Mouse (Mus musculus) forebrain, postnatal 0 days (tissue): ENCODE measurements at regions not wholly inside any gene's neighbourhood (a gene's known extent, or its start where the extent isn't known, plus 50 kb on each side); places are given as distances from the start of the nearest gene placed in this dataset.
A peak's percentile ranks its signal among the peaks of the same experiment; 100 is the strongest.

Experiments
- ATAC-seq: fragments of 200-750 bp; cut with Nextera tagmentation; 2 replicates; pipeline ENCODE4 v1.8.0; 2017; ENCODE audit warnings: mild to moderate bottlenecking, moderate library complexity
- DNase-seq: peaks from one replicate; pipeline ENCODE4 v3.0.0-alpha.2; 2015
- H3K27ac ChIP-seq: fragments of 300-500 bp; sonication (generic); 2 replicates; pipeline ENCODE4 v1.5.1; 2014; ENCODE audit warnings: low read depth, mild to moderate bottlenecking, antibody characterized with exemption, low read length, moderate library complexity, mixed read lengths
- H3K27me3 ChIP-seq: fragments of 300-500 bp; sonication (generic); 2 replicates; pipeline ENCODE4 v1.6.1; 2014; ENCODE audit warnings: mild to moderate bottlenecking, low read length, mixed read lengths; ENCODE audit not compliant: insufficient read depth
- H3K36me3 ChIP-seq: fragments of 300-500 bp; sonication (generic); 2 replicates; pipeline ENCODE4 v1.6.1; 2014; ENCODE audit warnings: mild to moderate bottlenecking, moderate library complexity; ENCODE audit not compliant: insufficient read depth
- H3K4me1 ChIP-seq: fragments of 300-500 bp; sonication (generic); 2 replicates; pipeline ENCODE4 v1.6.1; 2014; ENCODE audit warnings: antibody characterized with exemption; ENCODE audit not compliant: insufficient read depth
- H3K4me2 ChIP-seq: fragments of 300-500 bp; sonication (generic); 2 replicates; pipeline ENCODE4 v1.6.1; 2014; ENCODE audit warnings: low read depth, mild to moderate bottlenecking, moderate library complexity
- H3K4me3 ChIP-seq: fragments of 300-500 bp; sonication (generic); 2 replicates; pipeline ENCODE4 v1.5.1; 2014; ENCODE audit warnings: low read depth, low read length, mixed read lengths
- H3K9ac ChIP-seq: fragments of 300-500 bp; sonication (generic); 2 replicates; pipeline ENCODE4 v1.6.1; 2014; ENCODE audit warnings: mild to moderate bottlenecking
- H3K9me3 ChIP-seq: fragments of 300-500 bp; sonication (generic); 2 replicates; pipeline ENCODE4 v1.6.1; 2016; ENCODE audit warnings: low read length
- CTCF ChIP-seq: sonication (generic); IDR thresholded peaks from 2 replicates; pipeline ENCODE4 v1.5.1; 2016; ENCODE audit warnings: antibody characterized with exemption, control low read depth, low read depth
- WGBS: fragments of 180-500 bp; shearing (Covaris S2); extraction: QIAGEN DNeasy Blood & Tissue Kit; methylation state at CpG from one replicate; pipeline ENCODE4 v1.1.7; 2014; 5-methylcytosine and 5-hydroxymethylcytosine counted together

DNA sequence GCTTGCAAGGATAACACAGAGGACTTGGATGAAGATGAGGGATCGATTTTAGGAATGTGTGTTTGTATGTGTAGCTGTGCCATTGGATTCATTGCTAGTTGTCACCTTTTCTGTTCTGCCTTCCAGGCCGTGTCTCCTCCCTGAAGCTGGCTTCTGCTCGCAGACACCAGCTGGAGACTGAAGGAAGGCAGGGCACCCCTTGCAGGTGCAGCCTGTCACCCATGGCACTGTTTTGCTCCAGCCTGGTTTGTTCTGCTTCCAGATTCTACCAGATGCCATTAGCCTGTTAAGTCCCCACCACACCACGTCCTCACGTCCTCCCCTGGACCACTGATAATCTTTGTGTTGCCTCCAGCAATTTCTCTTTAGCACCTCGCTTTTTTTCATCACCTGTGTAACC lies 286.7 kb downstream of the Cps1 start:
- Histone ChIP-seq H3K27ac (no peak overlapping the region), H3K4me3 (no peak overlapping the region), H3K27me3 (no peaks in the 10 kb centered on the region), H3K36me3 (no peaks in the 10 kb centered on the region), H3K9ac (no peak overlapping the region), H3K4me1 (no peaks in the 10 kb centered on the region), H3K4me2 (no peak overlapping the region), H3K9me3 (no peaks in the 10 kb centered on the region)
- no peak for TF ChIP-seq CTCF
- ATAC-seq: no peak
- DNase-seq: no peak
- WGBS: 73% methylated on average over 6 of the region's 6 CpGs

DNA sequence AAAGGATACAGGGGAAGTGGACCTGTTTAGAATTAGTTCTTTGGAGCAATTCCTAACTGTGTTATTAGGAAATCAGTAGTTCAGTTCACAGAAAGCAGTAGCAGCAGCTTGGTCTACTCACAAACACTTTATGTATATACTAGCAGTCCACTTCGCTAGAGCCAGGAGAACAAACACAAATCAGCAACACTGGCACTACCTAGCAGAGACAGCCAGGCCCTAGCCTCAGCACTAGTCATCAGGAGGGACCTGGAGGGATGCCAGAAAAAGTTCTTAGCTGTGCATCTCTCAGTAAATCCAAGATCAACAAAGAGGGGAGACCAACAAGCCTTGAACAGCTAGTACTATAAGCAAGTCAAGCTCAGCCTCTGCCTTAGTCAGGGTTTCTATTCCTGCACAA lies 294.4 kb downstream of the Cps1 start:
- WGBS: 85% methylated on average over 1 of the region's 1 CpGs
- H3K27ac ChIP-seq: no peak overlapping the region
- H3K9ac ChIP-seq: no peak overlapping the region
- H3K9me3 ChIP-seq: no peaks in the 10 kb centered on the region
- H3K27me3 ChIP-seq: no peaks in the 10 kb centered on the region
- H3K4me3 ChIP-seq: no peak overlapping the region
- no peak for TF ChIP-seq CTCF
- no peak overlapping the region for H3K4me2 ChIP-seq
- DNase-seq (no peak), ATAC-seq (no peak)
- no peaks in the 10 kb centered on the region for H3K4me1 ChIP-seq
- no peaks in the 10 kb centered on the region for H3K36me3 ChIP-seq

GRCm38 (mm10) chr1:67428398-67428797 lies 305.6 kb downstream of the Cps1 start:
- Histone ChIP-seq H3K4me2 (no peak overlapping the region), H3K27ac (no peak overlapping the region), H3K4me3 (no peak overlapping the region), H3K9ac (no peak overlapping the region), H3K36me3 (no peaks in the 10 kb centered on the region), H3K9me3 (no peaks in the 10 kb centered on the region), H3K4me1 (no peaks in the 10 kb centered on the region), H3K27me3 (no peaks in the 10 kb centered on the region)
- ATAC-seq (no peak), DNase-seq (no peak)
- no peak for TF ChIP-seq CTCF
- 43% methylated on average over 3 of the region's 3 CpGs for WGBS

DNA sequence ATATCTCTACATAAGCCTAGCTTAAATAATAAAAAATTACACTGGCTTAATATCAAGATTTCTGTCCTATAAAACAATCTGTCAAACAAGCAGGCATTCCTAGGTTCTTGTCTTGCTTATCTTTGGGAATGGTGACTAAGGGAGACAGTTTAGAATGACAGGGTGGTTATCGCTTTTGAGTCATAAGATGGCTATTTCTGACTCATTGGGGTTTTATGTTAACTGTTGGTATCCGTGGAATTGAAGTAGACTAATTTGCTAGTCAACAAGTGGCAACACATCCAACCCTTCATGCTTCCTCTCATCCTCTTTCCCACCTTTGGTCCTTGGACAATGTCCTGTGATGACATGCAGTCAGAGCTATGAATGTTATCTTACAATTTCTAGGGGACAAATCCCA lies 328.0 kb downstream of the Cps1 start:
- H3K4me1 ChIP-seq: no peaks in the 10 kb centered on the region

DNA sequence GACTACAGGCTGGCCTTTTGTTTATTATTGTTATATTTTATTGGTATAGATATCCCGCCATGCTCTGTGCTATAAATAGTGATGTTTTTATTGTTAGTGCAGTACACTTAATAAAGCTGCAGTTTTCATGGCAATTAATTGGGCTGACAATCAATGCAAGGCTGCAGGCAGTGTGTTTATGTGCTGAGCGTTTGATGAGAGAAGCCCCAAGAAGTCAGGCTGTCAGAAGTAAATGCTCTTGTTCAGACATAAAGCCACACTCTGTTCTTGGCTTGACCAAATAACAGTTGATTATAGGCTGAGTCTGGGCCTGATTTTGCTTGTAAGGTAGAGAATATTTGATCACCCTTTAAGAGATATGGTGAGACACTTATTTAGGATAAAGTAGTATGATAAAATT lies 341.4 kb downstream of the Cps1 start:
- Histone ChIP-seq H3K4me3 (no peak overlapping the region), H3K4me2 (no peak overlapping the region), H3K4me1 (no peaks in the 10 kb centered on the region), H3K9ac (no peak overlapping the region), H3K36me3 (no peaks in the 10 kb centered on the region), H3K9me3 (no peaks in the 10 kb centered on the region), H3K27me3 (no peaks in the 10 kb centered on the region), H3K27ac (no peak overlapping the region)
- WGBS: 22% methylated on average over 2 of the region's 2 CpGs
- ATAC-seq (no peak), DNase-seq (no peak)
- TF ChIP-seq CTCF: no peak

More for the DNA sequence above, 328.0 kb downstream of the Cps1 start:
- Histone ChIP-seq H3K4me3 (no peak overlapping the region), H3K27ac (no peak overlapping the region), H3K9ac (no peak overlapping the region), H3K27me3 (no peaks in the 10 kb centered on the region), H3K36me3 (no peaks in the 10 kb centered on the region), H3K9me3 (no peaks in the 10 kb centered on the region), H3K4me2 (no peak overlapping the region)
- WGBS: 92% methylated on average over 2 of the region's 2 CpGs
- TF ChIP-seq CTCF: no peak
- ATAC-seq (no peak), DNase-seq (no peak)

DNA sequence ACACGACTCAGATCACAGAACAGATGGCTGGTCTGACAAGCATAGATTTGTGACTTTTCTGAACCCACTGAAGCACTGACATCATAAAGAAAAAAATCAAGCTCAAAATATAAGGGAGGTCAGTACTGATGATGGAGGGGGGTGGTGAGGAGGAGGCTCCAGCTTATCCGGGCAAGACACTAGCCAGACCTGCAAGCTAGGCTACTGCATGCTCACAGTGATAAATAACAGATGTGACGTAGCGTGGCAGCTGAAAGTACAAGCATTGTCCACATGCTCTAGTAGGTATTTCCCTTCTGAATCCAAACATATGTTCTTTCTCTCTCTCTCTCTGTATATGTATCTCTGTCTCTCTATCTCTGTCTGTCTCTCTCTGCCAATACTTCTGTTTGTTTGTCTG lies 342.7 kb downstream of the Cps1 start:
- H3K9ac ChIP-seq: no peak overlapping the region
- no peaks in the 10 kb centered on the region for H3K27me3 ChIP-seq
- WGBS: 59% methylated on average over 4 of the region's 4 CpGs
- ATAC-seq (no peak), DNase-seq (no peak)
- no peak for TF ChIP-seq CTCF
- no peak overlapping the region for H3K4me3 ChIP-seq
- no peaks in the 10 kb centered on the region for H3K4me1 ChIP-seq
- H3K27ac ChIP-seq: no peak overlapping the region
- H3K4me2 ChIP-seq: no peak overlapping the region
- H3K9me3 ChIP-seq: no peaks in the 10 kb centered on the region
- H3K36me3 ChIP-seq: no peaks in the 10 kb centered on the region

DNA sequence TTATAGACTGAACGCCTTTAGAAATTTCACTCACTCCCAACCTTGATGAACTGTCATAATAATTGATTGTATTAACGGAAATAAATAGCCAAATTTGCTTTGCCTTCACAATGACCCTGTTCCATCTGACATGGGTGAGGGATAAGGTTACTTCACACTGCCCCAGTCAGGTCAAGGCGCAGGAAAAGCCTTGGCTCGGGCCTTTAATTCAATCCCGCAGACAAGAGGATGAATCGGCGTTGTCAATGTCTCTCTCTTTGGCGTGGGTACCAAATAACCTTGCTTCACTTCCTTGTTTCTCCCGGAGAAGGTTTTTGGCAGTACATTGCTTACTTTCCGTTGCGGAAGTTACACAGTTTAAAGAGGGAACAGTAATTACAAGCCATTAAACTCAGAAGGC lies 354.2 kb downstream of the Cps1 start:
- H3K36me3 ChIP-seq: no peaks in the 10 kb centered on the region
- no peak for TF ChIP-seq CTCF
- DNase-seq: no peak
- H3K9ac ChIP-seq: no peak overlapping the region
- no peak for ATAC-seq
- WGBS: 68% methylated on average over 11 of the region's 11 CpGs
- no peak overlapping the region for H3K4me3 ChIP-seq
- H3K27ac ChIP-seq: no peak overlapping the region
- no peak overlapping the region for H3K4me2 ChIP-seq
- no peaks in the 10 kb centered on the region for H3K4me1 ChIP-seq
- no peaks in the 10 kb centered on the region for H3K9me3 ChIP-seq
- H3K27me3 ChIP-seq: no peaks in the 10 kb centered on the region

DNA sequence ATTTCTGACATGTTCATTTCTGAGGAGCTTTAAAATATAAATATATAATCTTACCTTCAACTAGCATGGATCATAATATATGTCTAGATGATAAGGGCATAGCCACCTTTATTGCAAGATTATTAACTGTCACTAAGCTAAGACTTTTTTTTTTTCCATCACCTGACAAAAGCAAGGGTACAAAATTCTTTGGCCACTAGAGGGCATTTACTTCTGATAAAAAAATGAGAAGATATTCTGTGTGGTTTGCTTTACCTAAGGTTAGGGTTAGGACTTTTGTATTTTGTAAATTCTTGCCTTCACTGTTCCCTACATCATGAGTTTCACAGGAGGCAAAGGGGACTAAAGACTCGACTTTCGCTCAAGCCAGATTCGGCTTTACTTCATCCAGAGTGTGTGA lies 355.1 kb downstream of the Cps1 start:
- peak; percentile 34 for TF ChIP-seq CTCF
- Histone ChIP-seq H3K9me3 (no peaks in the 10 kb centered on the region), H3K4me3 (no peak overlapping the region), H3K4me1 (no peaks in the 10 kb centered on the region), H3K27ac (no peak overlapping the region), H3K27me3 (no peaks in the 10 kb centered on the region), H3K36me3 (no peaks in the 10 kb centered on the region), H3K9ac (no peak overlapping the region), H3K4me2 (no peak overlapping the region)
- no peak for ATAC-seq
- WGBS: 95% methylated on average over 3 of the region's 3 CpGs
- no peak for DNase-seq
